Mouse (Mus musculus) heart, adult 2 months (tissue): ENCODE measurements around the gene Spaca3. TPM values are rescaled to one million over a fixed set of nuclear protein-coding genes. Genes with fewer than 3 reads are reported as not detected.

ENCODE experiments used
- DNase-seq, 2 experiments: peaks; one replicate each; pipeline ENCODE4 v3.0.0; 2021
- H3K27ac ChIP-seq: fragments of 200-600 bp; 2 replicates; pipeline ENCODE4 v1.8.1; 2022
- H3K27me3 ChIP-seq: fragments of 200-500 bp; 2 replicates; pipeline ENCODE4 v1.6.1; 2012; ENCODE audit warnings: mild to moderate bottlenecking, low read length, inconsistent platforms, mixed read lengths; ENCODE audit not compliant: control insufficient read depth, insufficient read depth
- H3K36me3 ChIP-seq: fragments of 200-500 bp; 2 replicates; pipeline ENCODE4 v1.6.1; 2012; ENCODE audit warnings: low read length, inconsistent platforms; ENCODE audit not compliant: control insufficient read depth, insufficient read depth
- H3K4me1 ChIP-seq: fragments of 200-500 bp; 2 replicates; pipeline ENCODE4 v1.6.1; 2011; ENCODE audit warnings: low read length; ENCODE audit not compliant: control insufficient read depth, insufficient read depth
- H3K4me3 ChIP-seq: fragments of 200-600 bp; 2 replicates; pipeline ENCODE4 v1.8.1; 2022
- H3K79me2 ChIP-seq: fragments of 200-500 bp; replicated peaks from 2 replicates; pipeline ENCODE4 v1.6.1; 2012; ENCODE audit warnings: mild to moderate bottlenecking, inconsistent platforms, low read length, moderate library complexity, mixed read lengths; ENCODE audit not compliant: control insufficient read depth, insufficient read depth
- H3K9ac ChIP-seq: fragments of 200-500 bp; 2 replicates; pipeline ENCODE4 v1.6.1; 2012; ENCODE audit warnings: low read depth, mild to moderate bottlenecking, control low read depth, inconsistent platforms, low read length, mixed read lengths
- CTCF ChIP-seq: fragments of 200-600 bp; IDR thresholded peaks from 2 replicates; pipeline ENCODE4 v1.8.1; 2022; ENCODE audit warnings: antibody characterized with exemption, mild to moderate bottlenecking, moderate library complexity
- EP300 ChIP-seq: fragments of 200-500 bp; IDR thresholded peaks from 2 replicates; pipeline ENCODE4 v1.6.1; 2011; ENCODE audit warnings: low read depth, low read length, control low read depth; ENCODE audit not compliant: insufficient read depth
- POLR2A ChIP-seq: fragments of 200-500 bp; IDR thresholded peaks from 2 replicates; pipeline ENCODE4 v1.6.1; 2011; ENCODE audit warnings: mild to moderate bottlenecking, low read depth, low read length, control low read depth; ENCODE audit not compliant: insufficient read depth
- WGBS: fragments of 180-500 bp; shearing (Covaris S2); methylation state at CpG from one replicate; pipeline ENCODE4 v1.1.7; 2018; 5-methylcytosine and 5-hydroxymethylcytosine counted together
- intact Hi-C: fragments of 180-260 bp; cut with DNase I; formaldehyde crosslinking; loops from one replicate; pipeline ENCODE4 v1.15.1; 2025
- polyA plus RNA-seq: library from polyadenylated mRNA; depleted of rRNA; stranded (reverse); fragments of >200 nt; gene quantifications from 2 replicates; pipeline ENCODE4 v1.2.3, GENCODE M21; 2012
- total RNA-seq, 2 experiments: library from RNA; stranded (reverse); gene quantifications; 2 replicates each; pipeline ENCODE4 v1.2.3; 2021

Gene Spaca3
- total and polyA plus RNA-seq, 3 experiments = not detected

DNA sequence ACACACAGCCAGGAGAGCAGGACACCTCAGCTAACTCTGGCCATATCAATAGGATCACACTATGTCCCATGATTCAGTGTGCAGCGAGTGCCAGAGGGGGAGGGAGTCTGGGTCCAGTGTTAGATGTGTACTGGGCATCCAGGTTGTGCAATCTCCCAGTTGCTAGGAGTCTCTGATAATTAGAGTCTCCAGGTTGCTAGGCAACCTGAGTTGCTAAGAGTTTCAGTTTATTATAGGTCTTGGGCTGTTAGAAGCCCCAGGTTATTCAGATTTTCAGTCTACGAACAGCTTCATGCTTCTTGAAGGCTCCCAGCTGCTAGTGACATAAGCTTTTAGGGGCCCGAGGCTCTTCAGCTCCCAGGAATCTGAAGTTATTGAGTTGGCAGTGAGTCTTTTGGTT, 5.2 kb upstream of the Spaca3 start:
- no peak overlapping the region for H3K4me3 ChIP-seq
- H3K27me3 ChIP-seq = no peaks in the 10 kb centered on the region
- H3K9ac ChIP-seq = no peak overlapping the region
- intact Hi-C loops = no loop called here
- H3K4me1 ChIP-seq = no peaks in the 10 kb centered on the region
- no peaks in the 10 kb centered on the region for H3K79me2 ChIP-seq
- H3K27ac ChIP-seq = no peak overlapping the region
- H3K36me3 ChIP-seq = no peaks in the 10 kb centered on the region
- WGBS = 60% methylated on average over 3 of the region's 3 CpGs
- DNase-seq = no peak
- TF ChIP-seq CTCF = no peak
- TF ChIP-seq EP300 = no peak
- TF ChIP-seq POLR2A = no peak

DNA sequence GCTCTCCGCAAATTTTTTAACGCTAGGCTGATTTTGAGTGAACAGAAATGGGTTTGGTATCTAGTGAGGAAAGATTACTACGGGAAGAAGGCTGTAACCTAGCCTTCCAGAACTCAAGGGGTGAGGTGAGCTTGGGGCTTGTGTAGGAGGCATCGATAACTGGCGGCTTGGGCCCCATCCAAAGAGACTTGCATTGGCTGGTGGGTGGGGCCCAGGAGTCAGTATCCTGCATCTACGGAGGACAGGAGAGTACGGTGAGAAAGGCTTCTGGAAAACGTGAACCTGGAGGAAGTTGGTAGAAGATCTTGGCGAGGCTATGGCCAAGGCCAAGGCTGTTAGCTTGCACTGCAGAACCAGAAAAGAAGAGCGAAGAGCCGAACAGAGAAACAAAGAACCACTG, 3.7 kb upstream of the Spaca3 start:
- no peak for TF ChIP-seq EP300

DNA sequence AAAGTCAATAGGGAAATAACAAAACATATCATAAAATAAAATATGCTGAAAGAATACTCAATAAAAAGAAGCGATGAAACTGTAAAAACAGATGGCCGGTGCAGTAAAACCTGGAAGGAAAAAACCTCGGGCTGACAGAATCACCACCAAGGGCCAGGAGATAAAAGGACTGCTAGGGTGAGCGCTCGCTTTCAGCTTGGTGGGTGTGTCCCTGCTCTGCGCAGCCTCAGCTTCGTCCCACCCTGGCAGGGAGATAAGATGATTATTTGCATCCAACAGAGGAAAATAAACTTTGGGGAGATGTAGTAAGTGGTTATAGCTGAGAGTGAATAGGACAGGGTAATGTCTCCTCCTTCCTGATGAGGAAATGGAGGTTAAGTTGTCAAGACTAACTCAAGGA, 3.3 kb upstream of the Spaca3 start:
- TF ChIP-seq POLR2A = no peak
- no peak for TF ChIP-seq EP300
- TF ChIP-seq CTCF = no peak
- H3K27ac ChIP-seq = no peak overlapping the region
- no peaks in the 10 kb centered on the region for H3K27me3 ChIP-seq
- H3K4me3 ChIP-seq = no peak overlapping the region
- no peaks in the 10 kb centered on the region for H3K79me2 ChIP-seq
- H3K4me1 ChIP-seq = no peaks in the 10 kb centered on the region
- 19% methylated on average over 7 of the region's 7 CpGs for WGBS
- intact Hi-C loops = no loop called here
- H3K36me3 ChIP-seq = no peaks in the 10 kb centered on the region
- no peak overlapping the region for H3K9ac ChIP-seq
- DNase-seq = no peak

More for the DNA sequence above, 3.7 kb upstream of the Spaca3 start:
- Histone ChIP-seq H3K27ac (no peak overlapping the region), H3K9ac (no peak overlapping the region), H3K4me1 (no peaks in the 10 kb centered on the region), H3K79me2 (no peaks in the 10 kb centered on the region), H3K36me3 (no peaks in the 10 kb centered on the region), H3K4me3 (no peak overlapping the region), H3K27me3 (no peaks in the 10 kb centered on the region)
- intact Hi-C loops = no loop called here
- WGBS = 68% methylated on average over 11 of the region's 11 CpGs
- no peak for DNase-seq

GRCm38 (mm10) chr11:80856827-80857226, 1.3 kb upstream of the Spaca3 start:
- H3K79me2 ChIP-seq = no peaks in the 10 kb centered on the region
- H3K9ac ChIP-seq = no peak overlapping the region
- H3K27me3 ChIP-seq = no peaks in the 10 kb centered on the region
- no peaks in the 10 kb centered on the region for H3K4me1 ChIP-seq
- WGBS = 44% methylated on average over 2 of the region's 2 CpGs
- H3K27ac ChIP-seq = no peak overlapping the region
- no peak overlapping the region for H3K4me3 ChIP-seq
- H3K36me3 ChIP-seq = no peaks in the 10 kb centered on the region
- no peak for DNase-seq
- TF ChIP-seq EP300 (no peak), CTCF (no peak), POLR2A (no peak)
- intact Hi-C loops = no loop called here

- intact Hi-C loops = no loop called here
- TF ChIP-seq EP300 (no peak), CTCF (no peak), POLR2A (no peak)
- Histone ChIP-seq H3K27ac (no peak overlapping the region), H3K4me1 (no peaks in the 10 kb centered on the region), H3K36me3 (no peaks in the 10 kb centered on the region), H3K79me2 (no peaks in the 10 kb centered on the region), H3K4me3 (no peak overlapping the region), H3K9ac (no peak overlapping the region), H3K27me3 (no peaks in the 10 kb centered on the region)
- WGBS = 87% methylated on average over 7 of the region's 7 CpGs
- no peak for DNase-seq
These were observed 4.8 kb downstream of the Spaca3 start for GRCm38 (mm10) chr11:80862941-80863340.

- H3K36me3 ChIP-seq = no peaks in the 10 kb centered on the region
- 96% methylated on average over 1 of the region's 1 CpGs for WGBS
- H3K27me3 ChIP-seq = no peaks in the 10 kb centered on the region
- H3K79me2 ChIP-seq = no peaks in the 10 kb centered on the region
- H3K27ac ChIP-seq = no peak overlapping the region
- intact Hi-C loops = no loop called here
- TF ChIP-seq CTCF (no peak), EP300 (no peak), POLR2A (no peak)
- H3K4me1 ChIP-seq = 0 out of 2 replicates have a peak, but pooled peaks cover 1% of the 10 kb centered on the region
- H3K4me3 ChIP-seq = no peak overlapping the region
- H3K9ac ChIP-seq = no peak overlapping the region
- no peak for DNase-seq
These were observed 9.9 kb downstream of the Spaca3 start for GRCm38 (mm10) chr11:80868039-80868438.
